ENCODE assay signal across 7 mouse cellular contexts in genomic region chr8:110859651-110860501, GRCm38 (mm10). TPM values are rescaled to one million over a fixed set of nuclear protein-coding genes. Genes with fewer than 3 reads are reported as not detected.
DNase-seq lines count a peak whose midpoint lies in the region; ATAC-seq and TF ChIP-seq lines count a peak whose summit lies in the region.

No protein-coding gene starts in this region.

- peak; percentile 41 for TF ChIP-seq CTCF in left cerebral cortex, adult 2 months (IDR thresholded peaks at IDR 0.05)

- no peak overlapping the region for H3K4me3 ChIP-seq in left cerebral cortex, adult 2 months

- no peak overlapping the region for H3K27ac ChIP-seq in left cerebral cortex, adult 2 months

- DNase-seq in left cerebral cortex, adult 2 months (ENCODE audit: extremely low spot score in 1 of 2, low spot score in 2 of 2): no peak
- DNase-seq in left cerebral cortex, adult 11 months (ENCODE audit: low spot score): no peak
- DNase-seq in CD4-positive, CD25-positive, alpha-beta regulatory T cell, adult 2 months (ENCODE audit: low read depth, low spot score): peak; percentile 84
- peak; percentile 89 for DNase-seq in induced T-regulatory cell, adult 2 months (ENCODE audit: low read depth)
- no peak for DNase-seq in left cerebral cortex, adult 18-20 months (ENCODE audit: low spot score in 2 of 2)
- DNase-seq in frontal cortex, adult 2 months (ENCODE audit: extremely low spot score in 1 of 2, low spot score in 1 of 2): no peak

- ATAC-seq in activated CD4-positive, CD25-positive, alpha-beta regulatory T cell, adult 4 months: peak; percentile 78

- intact Hi-C loops in left cerebral cortex, adult 2 months (cut with DNase I): loop anchor here (5.0 kb wide), 1 partner anchor 122 kb away; no protein-coding TSS in a partner anchor

RNA-seq across cellular contexts. Expression of gene Sf3b3, which starts 13.3 kb away (rescaled TPM):
- 10 to 100 TPM; 61.8 to 66.5 TPM for total RNA-seq in left cerebral cortex, adult 2 months (2021)
- 10 to 100 TPM; 79.7 to 89.2 TPM for polyA plus RNA-seq in activated CD4-positive, CD25-positive, alpha-beta regulatory T cell, adult 4 months (2017; shearing (Covaris generic))
- total RNA-seq in left cerebral cortex, adult 18-20 months (2021): 10 to 100 TPM; 61.7 to 63.8 TPM
- 39.5 and 39.9 TPM in 2 replicates for polyA plus RNA-seq in frontal cortex, adult 2 months (2012; rRNA removed)

RNA-seq across cellular contexts. Expression of gene Cog4, which starts 13.5 kb away (rescaled TPM):
- total RNA-seq in left cerebral cortex, adult 2 months (2021): 10 to 100 TPM; 49.0 to 59.1 TPM
- 10 to 100 TPM; 52.3 to 53.6 TPM for polyA plus RNA-seq in activated CD4-positive, CD25-positive, alpha-beta regulatory T cell, adult 4 months (2017; shearing (Covaris generic))
- 10 to 100 TPM; 54.3 to 58.6 TPM for total RNA-seq in left cerebral cortex, adult 18-20 months (2021)
- polyA plus RNA-seq in frontal cortex, adult 2 months (2012; rRNA removed): 37.2 and 40.9 TPM in 2 replicates

RNA-seq across cellular contexts. Expression of gene Fuk, which starts 42.4 kb away (rescaled TPM):
- 10 to 100 TPM; 20.7 to 21.0 TPM for total RNA-seq in left cerebral cortex, adult 2 months (2021)
- 1 to 10 TPM; 1.9 to 2.3 TPM for polyA plus RNA-seq in activated CD4-positive, CD25-positive, alpha-beta regulatory T cell, adult 4 months (2017; shearing (Covaris generic))
- total RNA-seq in left cerebral cortex, adult 18-20 months (2021): 10 to 100 TPM; 18.8 to 18.9 TPM
- 15.8 and 18.4 TPM in 2 replicates for polyA plus RNA-seq in frontal cortex, adult 2 months (2012; rRNA removed)

RNA-seq across cellular contexts. Expression of gene Il34, which starts 54.2 kb away (rescaled TPM):
- total RNA-seq in left cerebral cortex, adult 2 months (2021): 100 to 1,000 TPM; 103 TPM
- polyA plus RNA-seq in activated CD4-positive, CD25-positive, alpha-beta regulatory T cell, adult 4 months (2017; shearing (Covaris generic)): not detected
- 100 to 1,000 TPM; 102 to 106 TPM for total RNA-seq in left cerebral cortex, adult 18-20 months (2021)
- 110 and 119 TPM in 2 replicates for polyA plus RNA-seq in frontal cortex, adult 2 months (2012; rRNA removed)

RNA-seq across cellular contexts. Expression of gene St3gal2, which starts 59.8 kb away (rescaled TPM):
- 10 to 100 TPM; 88.4 to 97.4 TPM for total RNA-seq in left cerebral cortex, adult 2 months (2021)
- polyA plus RNA-seq in activated CD4-positive, CD25-positive, alpha-beta regulatory T cell, adult 4 months (2017; shearing (Covaris generic)): 10 to 100 TPM in 1 of 2 experiments, 1 to 10 TPM in 1; 8.7 to 10.1 TPM
- total RNA-seq in left cerebral cortex, adult 18-20 months (2021): 10 to 100 TPM; 94.4 to 96.8 TPM
- 48.0 and 56.7 TPM in 2 replicates for polyA plus RNA-seq in frontal cortex, adult 2 months (2012; rRNA removed)

Comparison
In these comparisons a context has a peak if more than half of its experiments do, and no peak if none do; other contexts are left out.
1. DNase-seq: peak in CD4-positive, CD25-positive, alpha-beta regulatory T cell, adult 2 months (single experiment) and induced T-regulatory cell, adult 2 months (single experiment); none in left cerebral cortex, adult 2 months (0 of 2), left cerebral cortex, adult 11 months (single experiment), left cerebral cortex, adult 18-20 months (0 of 2) and frontal cortex, adult 2 months (0 of 2).